Mouse (Mus musculus) heart, postnatal 0 days (tissue): ENCODE data around the gene Shkbp1. TPM values are rescaled to one million over a fixed set of nuclear protein-coding genes. Genes with fewer than 3 reads are reported as not detected.
A peak's percentile ranks its signal among the peaks of the same experiment; 100 is the strongest.

ENCODE experiments used
- ATAC-seq: fragments of 200-750 bp; cut with Nextera tagmentation; 2 replicates; pipeline ENCODE4 v1.8.0; 2017; ENCODE audit warnings: low read depth, moderate number of reproducible peaks, moderate library complexity; ENCODE audit not compliant: insufficient read depth
- DNase-seq: peaks from one replicate; pipeline ENCODE4 v3.0.0-alpha.2; 2016; ENCODE audit warnings: low spot score
- H3K27ac ChIP-seq: fragments of 300-500 bp; sonication (generic); 2 replicates; pipeline ENCODE4 v1.5.1; 2014; ENCODE audit warnings: low read depth, mild to moderate bottlenecking
- H3K27me3 ChIP-seq: fragments of 300-500 bp; sonication (generic); 2 replicates; pipeline ENCODE4 v1.6.1; 2014; ENCODE audit warnings: low read length, mixed read lengths; ENCODE audit not compliant: control insufficient read depth, insufficient read depth
- H3K36me3 ChIP-seq: fragments of 300-500 bp; sonication (generic); replicated peaks from 2 replicates; pipeline ENCODE4 v1.6.1; 2014; ENCODE audit warnings: low read length, mixed read lengths; ENCODE audit not compliant: control insufficient read depth, insufficient read depth
- H3K4me1 ChIP-seq: fragments of 300-500 bp; sonication (generic); 2 replicates; pipeline ENCODE4 v1.6.1; 2014; ENCODE audit warnings: antibody characterized with exemption; ENCODE audit not compliant: control insufficient read depth, insufficient read depth
- H3K4me2 ChIP-seq: fragments of 300-500 bp; sonication (generic); 2 replicates; pipeline ENCODE4 v1.6.1; 2014; ENCODE audit warnings: low read depth, mild to moderate bottlenecking, low read length, moderate library complexity
- H3K4me3 ChIP-seq: fragments of 300-500 bp; sonication (generic); 2 replicates; pipeline ENCODE4 v1.5.1; 2014; ENCODE audit warnings: low read depth, low read length
- H3K9ac ChIP-seq: fragments of 300-500 bp; sonication (generic); replicated peaks from 2 replicates; pipeline ENCODE4 v1.6.1; 2014; ENCODE audit warnings: low read depth, low read length, mixed read lengths
- H3K9me3 ChIP-seq: fragments of 300-500 bp; sonication (generic); replicated peaks from 2 replicates; pipeline ENCODE4 v1.6.1; 2016; ENCODE audit warnings: low read length; ENCODE audit not compliant: control insufficient read depth
- CTCF ChIP-seq: IDR thresholded peaks from 2 replicates; pipeline ENCODE4 v1.5.1; 2016; ENCODE audit warnings: antibody characterized with exemption, control low read depth, low read depth
- EP300 ChIP-seq: IDR thresholded peaks from 2 replicates; pipeline ENCODE4 v1.6.1; 2016; ENCODE audit warnings: antibody characterized with exemption, low read depth
- WGBS: fragments of 180-500 bp; shearing (Covaris S2); extraction: QIAGEN DNeasy Blood & Tissue Kit; methylation state at CpG from one replicate; pipeline ENCODE4 v1.1.7; 2014; 5-methylcytosine and 5-hydroxymethylcytosine counted together
- polyA plus RNA-seq: library from polyadenylated mRNA; unstranded; fragments of >200 nt; fragmentation: Nextera tagmentation; extraction: Ambion mirVana; gene quantifications from 2 replicates; pipeline ENCODE4 v1.2.1, GENCODE M21; 2015
- total RNA-seq: library from RNA; depleted of rRNA; stranded (reverse); fragments of >200 nt; gene quantifications from 2 replicates; pipeline ENCODE4 v1.2.3, GENCODE M21; 2014; ENCODE audit warnings: low replicate concordance; rRNA removed

Gene Shkbp1
- total RNA-seq (16.7 and 21.0 TPM in 2 replicates), polyA plus RNA-seq (14.2 and 18.3 TPM in 2 replicates)

DNA sequence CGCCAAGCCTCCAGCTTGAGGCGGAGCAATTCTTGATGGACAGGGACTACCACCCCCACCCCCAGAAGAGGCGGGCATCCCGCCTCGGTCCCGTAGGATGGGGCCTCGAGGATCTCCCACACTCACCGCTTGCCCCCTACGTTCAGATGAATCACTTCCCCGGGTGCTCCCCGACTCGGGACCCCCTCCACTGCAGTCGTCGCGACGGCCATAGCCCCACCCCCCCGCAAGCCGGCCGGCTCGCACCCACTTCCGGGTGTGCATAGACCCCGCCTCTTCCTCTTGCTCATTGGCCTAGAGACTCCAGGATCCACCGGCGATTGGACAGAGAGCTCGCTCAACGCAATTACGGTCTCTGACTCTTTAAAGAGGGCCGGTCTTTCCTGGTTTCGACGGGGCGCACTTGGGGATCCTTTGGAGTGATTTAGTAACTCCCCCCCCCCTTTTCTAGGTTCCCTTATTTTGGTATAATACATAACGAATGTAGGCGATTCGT is at the start of gene Shkbp1:
Gene Shkbp1, minus strand, starts transcription at position 275 of the 496 bp plus-strand sequence.
- peak within 1 kb of the TSS; percentile 69 for H3K4me2 ChIP-seq
- ATAC-seq, result peak; percentile 96
- no peaks in the 10 kb centered on the region for H3K27me3 ChIP-seq
- WGBS, result 1% methylated on average over 34 of the region's 34 CpGs
- DNase-seq, result peak; percentile 92
- no peaks in the 10 kb centered on the region for H3K9me3 ChIP-seq
- H3K4me3 ChIP-seq, result peak within 1 kb of the TSS; percentile 72
- H3K4me1 ChIP-seq, result peaks cover 22% of the 10 kb centered on the region
- H3K27ac ChIP-seq, result peak within 1 kb of the TSS; percentile 61
- peaks cover 8% of the 10 kb centered on the region; the same call in 1 of the 2 replicates for H3K36me3 ChIP-seq
- H3K9ac ChIP-seq, result peak within 1 kb of the TSS; percentile 44
- TF ChIP-seq CTCF, result no peak
- no peak for TF ChIP-seq EP300

DNA sequence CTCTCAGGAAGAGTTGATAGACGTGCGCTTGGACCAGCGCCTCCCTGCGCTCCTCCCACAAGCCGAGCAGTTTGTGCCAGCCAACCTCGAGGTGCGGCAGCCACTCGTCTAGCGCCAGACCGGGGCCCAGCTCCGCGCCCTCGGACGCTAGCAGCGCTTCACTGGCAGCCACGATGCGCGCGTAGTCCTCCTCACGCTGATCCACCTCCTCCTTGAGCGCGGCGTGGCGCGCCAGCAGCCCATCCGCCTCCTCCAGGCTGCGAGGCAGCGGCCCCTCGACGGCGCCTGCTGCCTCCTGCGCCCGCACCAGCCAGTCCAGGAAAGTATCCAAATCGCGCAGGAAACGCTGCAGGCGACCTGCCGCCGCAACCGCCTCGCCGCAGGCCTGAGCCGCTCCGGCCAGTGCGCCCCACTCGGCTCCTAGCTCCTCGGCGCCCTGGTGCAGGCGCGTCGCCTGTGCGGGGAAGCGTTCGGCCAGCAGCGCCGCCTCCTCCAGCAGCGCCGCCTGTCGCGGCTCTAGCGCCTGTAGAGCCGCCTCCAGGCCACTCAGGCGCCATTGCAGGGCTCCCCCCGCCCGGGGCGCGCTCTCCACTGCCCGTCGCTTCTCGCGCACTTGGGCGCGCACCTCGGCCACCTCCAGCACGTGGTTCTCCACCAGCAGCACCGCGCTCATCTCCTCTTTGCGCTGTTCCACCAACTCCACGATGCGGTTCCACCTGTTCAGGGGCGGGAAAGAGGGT is 48.6 kb upstream of the Shkbp1 start:
- no peaks in the 10 kb centered on the region for H3K36me3 ChIP-seq
- H3K27ac ChIP-seq, result no peak overlapping the region
- WGBS, result 4% methylated on average over 68 of the region's 81 CpGs
- peaks cover 91% of the 10 kb centered on the region for H3K27me3 ChIP-seq
- H3K9ac ChIP-seq, result no peak overlapping the region
- 0 out of 2 replicates have a peak overlapping the region, but pooled peaks have one; percentile 0 for H3K4me3 ChIP-seq
- H3K4me1 ChIP-seq, result 0 out of 2 replicates have a peak, but pooled peaks cover 4% of the 10 kb centered on the region
- H3K4me2 ChIP-seq, result 0 out of 2 replicates have a peak overlapping the region, but pooled peaks have one; percentile 1
- TF ChIP-seq EP300 (no peak), CTCF (no peak)
- peaks cover 9% of the 10 kb centered on the region; the same call in 1 of the 2 replicates for H3K9me3 ChIP-seq
- DNase-seq (no peak), ATAC-seq (no peak)

DNA sequence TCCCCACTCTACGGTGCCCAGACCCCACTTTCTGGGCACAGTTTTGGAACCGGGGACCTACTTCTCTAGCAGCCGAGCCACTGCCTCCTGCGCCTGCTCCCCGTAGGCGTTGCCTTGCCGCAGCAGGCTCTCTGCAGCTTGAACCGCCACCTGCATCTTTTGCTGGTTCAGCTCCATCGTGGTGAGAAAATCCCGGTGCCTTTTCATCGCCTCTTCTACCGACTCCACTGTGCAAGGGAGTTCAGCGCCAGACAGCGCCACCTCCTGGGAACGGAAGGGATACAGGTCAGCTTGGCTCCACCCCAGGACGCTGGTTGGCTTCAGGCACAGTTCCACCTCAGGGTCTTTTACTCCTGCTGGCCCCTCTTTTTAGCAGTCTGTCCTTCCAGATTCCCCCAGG is 46.9 kb upstream of the Shkbp1 start:
- Histone ChIP-seq H3K27me3 (peaks cover 87% of the 10 kb centered on the region), H3K27ac (no peak overlapping the region), H3K9ac (no peak overlapping the region), H3K9me3 (peaks cover 9% of the 10 kb centered on the region; the same call in 1 of the 2 replicates), H3K4me1 (no peaks in the 10 kb centered on the region), H3K36me3 (no peaks in the 10 kb centered on the region), H3K4me3 (no peak overlapping the region), H3K4me2 (no peak overlapping the region)
- 9% methylated on average over 16 of the region's 16 CpGs for WGBS
- DNase-seq (no peak), ATAC-seq (peak; percentile 55; the same call in 1 of the 2 replicates)
- TF ChIP-seq CTCF (peak; percentile 64), EP300 (no peak)

DNA sequence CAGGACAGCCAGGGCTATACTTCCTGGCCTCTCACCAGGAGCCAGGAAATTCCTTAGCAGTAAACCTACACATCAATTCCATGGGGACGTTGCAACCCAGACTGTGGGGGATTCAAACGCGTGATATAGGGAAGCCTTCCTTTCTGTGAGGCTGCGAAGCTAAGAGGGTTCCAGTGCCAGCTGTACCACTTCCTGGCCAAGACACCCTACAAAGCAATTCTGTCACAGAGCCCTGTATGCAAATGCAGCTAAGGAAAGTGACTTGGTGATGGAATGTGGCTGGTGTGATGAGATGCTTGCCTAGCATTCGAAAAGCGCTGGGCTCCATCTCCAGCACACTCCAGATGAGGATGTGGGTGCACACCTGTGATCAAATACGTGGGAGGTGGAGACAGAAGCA is 44.7 kb upstream of the Shkbp1 start:
- TF ChIP-seq EP300 (no peak), CTCF (no peak)
- WGBS, result 62% methylated on average over 7 of the region's 7 CpGs
- no peaks in the 10 kb centered on the region for H3K36me3 ChIP-seq

DNA sequence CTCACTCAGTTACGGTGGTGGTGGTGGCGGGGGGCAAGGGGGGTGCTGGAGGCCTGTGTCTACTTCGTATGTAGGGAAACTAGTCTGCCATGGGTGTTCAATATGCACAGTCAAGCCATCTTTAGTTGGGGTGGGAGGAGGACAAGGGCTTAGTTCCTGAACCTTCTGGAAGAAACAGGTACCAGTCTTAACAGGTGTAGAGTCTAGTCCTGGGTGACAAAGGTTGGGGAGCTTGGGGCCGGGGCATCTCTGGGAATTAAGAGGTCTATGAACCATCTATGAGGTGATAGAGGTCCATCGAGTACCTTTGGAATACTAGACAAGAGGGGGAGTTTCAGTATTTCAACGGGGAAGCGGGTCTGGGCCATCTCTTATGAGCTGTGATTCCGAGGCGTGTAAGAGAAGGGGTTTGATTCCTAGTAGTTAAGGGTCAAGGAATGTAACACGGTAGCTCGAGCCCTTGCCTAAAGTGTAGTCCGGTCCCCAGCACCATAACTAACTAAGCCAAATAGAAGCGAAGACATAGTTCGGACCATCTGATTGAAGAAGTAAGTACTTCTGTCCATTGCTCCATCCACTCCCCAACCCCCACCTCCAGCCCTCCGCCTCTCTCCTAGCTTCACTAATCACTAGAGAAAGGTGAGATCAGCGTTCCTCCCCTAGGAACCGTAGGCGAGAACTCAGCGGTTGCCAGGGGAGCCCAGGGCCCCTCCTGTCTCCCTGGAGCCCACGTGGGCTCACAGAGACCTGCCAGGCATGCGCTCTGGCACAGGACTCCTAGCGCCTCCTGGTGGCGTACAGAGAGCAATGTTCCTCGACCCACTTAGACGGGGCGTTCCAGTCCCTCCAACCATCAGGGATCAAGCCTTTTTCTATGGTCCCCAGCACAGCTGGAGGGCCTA is 41.5 kb upstream of the Shkbp1 start:
- WGBS, result 15% methylated on average over 26 of the region's 26 CpGs
- Histone ChIP-seq H3K27ac (no peak overlapping the region), H3K27me3 (peaks cover 84% of the 10 kb centered on the region), H3K4me2 (no peak overlapping the region), H3K36me3 (no peaks in the 10 kb centered on the region), H3K9ac (no peak overlapping the region), H3K9me3 (no peaks in the 10 kb centered on the region), H3K4me3 (no peak overlapping the region), H3K4me1 (0 out of 2 replicates have a peak, but pooled peaks cover 7% of the 10 kb centered on the region)
- peak; percentile 57 for TF ChIP-seq CTCF
- TF ChIP-seq EP300, result no peak
- DNase-seq (peak; percentile 32), ATAC-seq (peak; percentile 67; the same call in 1 of the 2 replicates)

More for the DNA sequence above, 44.7 kb upstream of the Shkbp1 start:
- H3K9ac ChIP-seq, result no peak overlapping the region
- peaks cover 88% of the 10 kb centered on the region for H3K27me3 ChIP-seq
- no peak overlapping the region for H3K4me3 ChIP-seq
- no peak overlapping the region for H3K27ac ChIP-seq
- H3K4me1 ChIP-seq, result 0 out of 2 replicates have a peak, but pooled peaks cover 7% of the 10 kb centered on the region
- no peak overlapping the region for H3K4me2 ChIP-seq
- H3K9me3 ChIP-seq, result peaks cover 7% of the 10 kb centered on the region; the same call in 1 of the 2 replicates
- ATAC-seq (no peak), DNase-seq (no peak)
